Mouse (Mus musculus): ENCODE data around the gene Syne4. TPM values are rescaled to one million over a fixed set of nuclear protein-coding genes. Genes with fewer than 3 reads are reported as not detected.

Syne4 gene
- polyA plus RNA-seq, 1 experiment from 2014 or later: 39.2 TPM

- Histone ChIP-seq H3K9ac (no peak overlapping the region), H3K27ac (no peak overlapping the region), H3K4me3 (no peak overlapping the region), H3K4me1 (peaks cover 10% of the 10 kb centered on the region), H3K9me3 (replicated peaks) (no peaks in the 10 kb centered on the region), H3K36me3 (no peaks in the 10 kb centered on the region), H3K27me3 (peaks cover 29% of the 10 kb centered on the region), H3K4me2 (replicated peaks) (no peak overlapping the region)
- 83% methylated on average over 6 of the region's 6 CpGs for WGBS
- ATAC-seq (ENCODE audit: low FRiP score): no peak
These were observed 21.1 kb downstream of the Syne4 start for GRCm38 (mm10) chr7:30335688-30336087.

GRCm38 (mm10) chr7:30336384-30336783 lies 21.8 kb downstream of the Syne4 start:
- H3K4me2 ChIP-seq (replicated peaks): no peak overlapping the region
- no peaks in the 10 kb centered on the region for H3K9me3 ChIP-seq (replicated peaks)
- no peaks in the 10 kb centered on the region for H3K36me3 ChIP-seq
- no peak overlapping the region for H3K4me3 ChIP-seq
- no peak overlapping the region for H3K9ac ChIP-seq
- peak; percentile 23; the same call in 1 of the 2 replicates for ATAC-seq (ENCODE audit: low FRiP score)
- H3K27me3 ChIP-seq: peaks cover 29% of the 10 kb centered on the region
- WGBS: 3% methylated on average over 9 of the region's 9 CpGs
- peaks cover 9% of the 10 kb centered on the region for H3K4me1 ChIP-seq
- H3K27ac ChIP-seq: no peak overlapping the region

- no peak overlapping the region for H3K9ac ChIP-seq
- ATAC-seq (ENCODE audit: low FRiP score): no peak
- no peak overlapping the region for H3K4me3 ChIP-seq
- no peak overlapping the region for H3K4me2 ChIP-seq (replicated peaks)
- WGBS: 75% methylated on average over 5 of the region's 5 CpGs
- no peaks in the 10 kb centered on the region for H3K36me3 ChIP-seq
- peaks cover 19% of the 10 kb centered on the region for H3K27me3 ChIP-seq
- no peaks in the 10 kb centered on the region for H3K4me1 ChIP-seq
- H3K9me3 ChIP-seq (replicated peaks): no peaks in the 10 kb centered on the region
- H3K27ac ChIP-seq: no peak overlapping the region
These were observed 25.0 kb downstream of the Syne4 start for GRCm38 (mm10) chr7:30339432-30340109.

GRCm38 (mm10) chr7:30346635-30347379 lies 32.2 kb downstream of the Syne4 start:
- H3K4me3 ChIP-seq: no peak overlapping the region
- 30% methylated on average over 21 of the region's 21 CpGs for WGBS
- H3K9ac ChIP-seq: no peak overlapping the region
- ATAC-seq (ENCODE audit: low FRiP score): no peak
- no peaks in the 10 kb centered on the region for H3K4me1 ChIP-seq
- H3K4me2 ChIP-seq (replicated peaks): no peak overlapping the region
- H3K27ac ChIP-seq: no peak overlapping the region
- peaks cover 48% of the 10 kb centered on the region for H3K27me3 ChIP-seq
- no peaks in the 10 kb centered on the region for H3K36me3 ChIP-seq
- no peaks in the 10 kb centered on the region for H3K9me3 ChIP-seq (replicated peaks)

GRCm38 (mm10) chr7:30347828-30348227 lies 33.2 kb downstream of the Syne4 start:
- peak; percentile 71 for ATAC-seq (ENCODE audit: low FRiP score)
- no peak overlapping the region for H3K27ac ChIP-seq
- 2% methylated on average over 30 of the region's 30 CpGs for WGBS
- no peaks in the 10 kb centered on the region for H3K4me1 ChIP-seq
- H3K9ac ChIP-seq: no peak overlapping the region
- H3K27me3 ChIP-seq: peaks cover 48% of the 10 kb centered on the region
- H3K4me2 ChIP-seq (replicated peaks): peak overlapping the region; percentile 33
- H3K36me3 ChIP-seq: no peaks in the 10 kb centered on the region
- H3K9me3 ChIP-seq (replicated peaks): no peaks in the 10 kb centered on the region
- no peak overlapping the region for H3K4me3 ChIP-seq

GRCm38 (mm10) chr7:30353279-30353822 lies 38.7 kb downstream of the Syne4 start:
- peaks cover 17% of the 10 kb centered on the region for H3K4me1 ChIP-seq
- H3K9me3 ChIP-seq (replicated peaks): no peaks in the 10 kb centered on the region
- 16% methylated on average over 6 of the region's 6 CpGs for WGBS
- H3K4me3 ChIP-seq: no peak overlapping the region
- H3K27me3 ChIP-seq: peaks cover 24% of the 10 kb centered on the region
- peak; percentile 58 for ATAC-seq (ENCODE audit: low FRiP score)
- H3K4me2 ChIP-seq (replicated peaks): no peak overlapping the region
- no peak overlapping the region for H3K27ac ChIP-seq
- H3K9ac ChIP-seq: no peak overlapping the region
- H3K36me3 ChIP-seq: peaks cover 18% of the 10 kb centered on the region

GRCm38 (mm10) chr7:30354059-30354458 lies 39.5 kb downstream of the Syne4 start:
- Histone ChIP-seq H3K27me3 (peaks cover 18% of the 10 kb centered on the region), H3K9ac (no peak overlapping the region; the same call in 1 of the 2 replicates), H3K36me3 (peaks cover 18% of the 10 kb centered on the region), H3K4me3 (no peak overlapping the region), H3K9me3 (replicated peaks) (no peaks in the 10 kb centered on the region), H3K4me2 (replicated peaks) (no peak overlapping the region), H3K4me1 (peaks cover 19% of the 10 kb centered on the region), H3K27ac (no peak overlapping the region)
- 80% methylated on average over 4 of the region's 4 CpGs for WGBS
- no peak for ATAC-seq (ENCODE audit: low FRiP score)

GRCm38 (mm10) chr7:30358378-30359186 lies 44.0 kb downstream of the Syne4 start:
- Histone ChIP-seq H3K4me2 (replicated peaks) (peak overlapping the region; percentile 43; the same call in 1 of the 2 replicates), H3K4me3 (no peak overlapping the region), H3K9ac (0 out of 2 replicates have a peak overlapping the region, but pooled peaks have one; percentile 18), H3K4me1 (peaks cover 56% of the 10 kb centered on the region), H3K27me3 (no peaks in the 10 kb centered on the region), H3K9me3 (replicated peaks) (no peaks in the 10 kb centered on the region), H3K27ac (no peak overlapping the region), H3K36me3 (peaks cover 34% of the 10 kb centered on the region)
- 68% methylated on average over 7 of the region's 7 CpGs for WGBS
- ATAC-seq (ENCODE audit: low FRiP score): no peak

- H3K36me3 ChIP-seq: peaks cover 34% of the 10 kb centered on the region
- H3K4me2 ChIP-seq (replicated peaks): peak overlapping the region; percentile 43
- peak overlapping the region; percentile 3; the same call in 1 of the 2 replicates for H3K4me3 ChIP-seq
- ATAC-seq (ENCODE audit: low FRiP score): no peak
- no peak overlapping the region for H3K27ac ChIP-seq
- H3K27me3 ChIP-seq: peaks cover 5% of the 10 kb centered on the region
- H3K4me1 ChIP-seq: peaks cover 51% of the 10 kb centered on the region
- WGBS: 67% methylated on average over 31 of the region's 31 CpGs
- H3K9ac ChIP-seq: 0 out of 2 replicates have a peak overlapping the region, but pooled peaks have one; percentile 18
- no peaks in the 10 kb centered on the region for H3K9me3 ChIP-seq (replicated peaks)
These were observed 44.8 kb downstream of the Syne4 start for GRCm38 (mm10) chr7:30359276-30359865.

GRCm38 (mm10) chr7:30360028-30360427 lies 45.4 kb downstream of the Syne4 start:
- peaks cover 28% of the 10 kb centered on the region for H3K36me3 ChIP-seq
- ATAC-seq (ENCODE audit: low FRiP score): no peak
- H3K9ac ChIP-seq: no peak overlapping the region
- peak overlapping the region; percentile 86; the same call in 1 of the 2 replicates for H3K4me2 ChIP-seq (replicated peaks)
- 92% methylated on average over 17 of the region's 17 CpGs for WGBS
- no peak overlapping the region for H3K4me3 ChIP-seq
- no peak overlapping the region for H3K27ac ChIP-seq
- peaks cover 10% of the 10 kb centered on the region for H3K27me3 ChIP-seq
- H3K4me1 ChIP-seq: peaks cover 47% of the 10 kb centered on the region
- H3K9me3 ChIP-seq (replicated peaks): no peaks in the 10 kb centered on the region

GRCm38 (mm10) chr7:30362652-30363343 lies 48.2 kb downstream of the Syne4 start, which contains the start of gene Lrfn3:
TSS of gene Lrfn3 (minus strand) at chr7:30362772.
- Histone ChIP-seq H3K27me3 (peaks cover 13% of the 10 kb centered on the region), H3K4me2 (replicated peaks) (peak within 1 kb of the TSS; percentile 86), H3K9ac (peak within 1 kb of the TSS; percentile 97), H3K4me3 (peak within 1 kb of the TSS; percentile 84), H3K27ac (peak within 1 kb of the TSS; percentile 30; the same call in 1 of the 2 replicates), H3K9me3 (replicated peaks) (no peaks in the 10 kb centered on the region), H3K36me3 (peaks cover 16% of the 10 kb centered on the region), H3K4me1 (peaks cover 46% of the 10 kb centered on the region)
- WGBS: 2% methylated on average over 42 of the region's 55 CpGs
- ATAC-seq (ENCODE audit: low FRiP score): peak; percentile 77

All from hindbrain, embryonic 12.5 days (tissue).